Mouse (Mus musculus) midbrain, embryonic 16.5 days (tissue): Measurements from ENCODE around the gene Grin1. TPM values are rescaled to one million over a fixed set of nuclear protein-coding genes. Genes with fewer than 3 reads are reported as not detected.
A peak's percentile ranks its signal among the peaks of the same experiment; 100 is the strongest.

Source experiments
- ATAC-seq: fragments of 200-750 bp; cut with Nextera tagmentation; 2 replicates; pipeline ENCODE4 v1.8.0; 2017; ENCODE audit warnings: moderate TSS enrichment
- H3K27ac ChIP-seq: fragments of 300-500 bp; sonication (generic); 2 replicates; pipeline ENCODE4 v1.5.1; 2014; ENCODE audit warnings: mild to moderate bottlenecking, low read length, mixed read lengths
- H3K27me3 ChIP-seq: fragments of 300-500 bp; sonication (generic); 2 replicates; pipeline ENCODE4 v1.6.1; 2014; ENCODE audit warnings: low read depth, low read length, mixed read lengths; ENCODE audit not compliant: control insufficient read depth, insufficient read depth
- H3K36me3 ChIP-seq: fragments of 300-500 bp; sonication (generic); 2 replicates; pipeline ENCODE4 v1.6.1; 2014; ENCODE audit warnings: mild to moderate bottlenecking, low read length, moderate library complexity, mixed read lengths; ENCODE audit not compliant: control insufficient read depth, insufficient read depth
- H3K4me1 ChIP-seq: fragments of 300-500 bp; sonication (generic); 2 replicates; pipeline ENCODE4 v1.6.1; 2014; ENCODE audit warnings: mild to moderate bottlenecking, low read length, mixed read lengths; ENCODE audit not compliant: control insufficient read depth, insufficient read depth
- H3K4me2 ChIP-seq: fragments of 300-500 bp; sonication (generic); 2 replicates; pipeline ENCODE4 v1.6.1; 2014; ENCODE audit warnings: mild to moderate bottlenecking, low read length, mixed read lengths
- H3K4me3 ChIP-seq: fragments of 300-500 bp; sonication (generic); 2 replicates; pipeline ENCODE4 v1.5.1; 2014; ENCODE audit warnings: low read depth, mild to moderate bottlenecking, low read length, moderate library complexity, mixed read lengths
- H3K9ac ChIP-seq: fragments of 300-500 bp; sonication (generic); 2 replicates; pipeline ENCODE4 v1.6.1; 2014; ENCODE audit warnings: low read depth, low read length, mixed read lengths
- H3K9me3 ChIP-seq: fragments of 300-500 bp; sonication (generic); replicated peaks from 2 replicates; pipeline ENCODE4 v1.6.1; 2014; ENCODE audit warnings: mild to moderate bottlenecking, low read length, mixed read lengths; ENCODE audit not compliant: control insufficient read depth, poor library complexity, severe bottlenecking
- WGBS: fragments of 180-500 bp; shearing (Covaris S2); extraction: QIAGEN DNeasy Blood & Tissue Kit; methylation state at CpG from one replicate; pipeline ENCODE4 v1.1.7; 2014; 5-methylcytosine and 5-hydroxymethylcytosine counted together
- polyA plus RNA-seq: library from polyadenylated mRNA; unstranded; fragments of >200 nt; fragmentation: Nextera tagmentation; extraction: Ambion mirVana; gene quantifications from 2 replicates; pipeline ENCODE4 v1.2.1, GENCODE M21; 2015

The Grin1 gene
- polyA plus RNA-seq, 1 experiment from 2014 or later, result 52.7 TPM

DNA sequence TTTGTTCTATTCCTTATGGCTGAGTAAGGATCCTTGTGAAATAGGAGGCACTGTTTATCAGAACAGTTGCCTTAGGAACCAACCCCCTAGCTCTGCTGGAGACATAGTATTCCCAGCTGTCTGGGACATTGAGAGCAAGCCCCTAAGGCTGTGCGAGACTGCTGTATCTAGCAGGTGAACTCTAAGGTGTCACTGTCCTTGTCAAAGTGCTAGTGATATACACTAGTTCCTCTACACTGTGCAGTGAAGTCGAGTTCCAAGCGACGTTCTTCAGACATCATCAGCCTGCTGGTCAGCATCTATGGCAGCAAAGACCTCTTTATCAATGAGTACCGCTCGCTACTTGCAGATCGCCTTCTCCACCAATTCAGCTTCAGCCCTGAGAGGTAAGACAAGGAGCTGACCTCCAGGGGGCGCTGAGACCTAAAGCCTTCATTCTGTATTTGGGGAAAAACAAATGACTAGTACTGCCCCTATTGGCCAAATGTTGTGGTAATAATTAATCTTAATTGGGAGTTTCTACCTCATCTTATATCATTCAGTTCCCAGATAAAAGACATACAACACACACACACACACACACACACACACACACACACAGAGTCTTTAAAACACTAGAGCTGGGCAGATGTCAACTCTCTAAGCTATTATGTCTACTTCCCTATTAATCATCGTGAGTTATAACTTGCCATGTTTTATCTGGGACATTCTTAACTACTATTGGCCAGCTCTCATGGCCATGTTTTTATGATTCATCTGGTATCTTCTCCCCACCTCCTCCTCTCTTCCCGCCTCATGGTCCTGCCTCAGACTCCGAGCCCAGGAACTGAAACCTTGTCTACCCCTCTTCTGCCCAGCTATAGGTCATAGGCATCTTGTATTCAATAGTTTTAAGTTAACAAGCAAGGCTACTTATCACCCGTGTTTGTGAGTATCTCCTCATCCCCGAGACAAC, 39.8 kb downstream of the Grin1 start:
- H3K4me3 ChIP-seq, result no peak overlapping the region
- H3K4me2 ChIP-seq, result no peak overlapping the region
- 0 out of 2 replicates have a peak, but pooled peaks cover 2% of the 10 kb centered on the region for H3K4me1 ChIP-seq
- H3K9me3 ChIP-seq, result no peaks in the 10 kb centered on the region
- ATAC-seq, result peak; percentile 51
- no peak overlapping the region for H3K9ac ChIP-seq
- WGBS, result 62% methylated on average over 13 of the region's 13 CpGs
- H3K27ac ChIP-seq, result no peak overlapping the region
- H3K27me3 ChIP-seq, result no peaks in the 10 kb centered on the region
- H3K36me3 ChIP-seq, result peaks cover 48% of the 10 kb centered on the region

DNA sequence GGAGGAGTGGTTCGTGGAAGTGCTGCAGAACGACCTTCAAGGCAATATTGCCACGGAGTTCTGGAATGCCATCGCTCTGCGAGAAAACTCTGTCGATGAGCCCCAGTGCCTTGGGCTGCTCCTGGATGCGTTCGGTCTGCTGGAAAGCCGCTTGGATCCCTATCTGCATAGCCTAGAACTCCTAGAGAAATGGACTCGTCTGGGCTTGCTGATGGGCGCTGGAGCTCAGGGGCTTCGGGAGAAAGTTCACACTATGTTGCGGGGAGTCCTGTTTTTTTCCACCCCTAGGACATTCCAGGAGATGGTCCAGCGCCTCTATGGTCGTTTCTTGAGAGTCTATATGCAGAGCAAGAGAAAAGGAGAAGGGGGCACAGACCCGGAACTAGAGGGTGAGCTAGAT, 46.0 kb downstream of the Grin1 start:
- Histone ChIP-seq H3K27ac (peak overlapping the region; percentile 73), H3K4me1 (peaks cover 28% of the 10 kb centered on the region), H3K36me3 (peaks cover 28% of the 10 kb centered on the region), H3K4me3 (peak overlapping the region; percentile 89), H3K9ac (peak overlapping the region; percentile 94), H3K4me2 (peak overlapping the region; percentile 99), H3K9me3 (no peaks in the 10 kb centered on the region), H3K27me3 (no peaks in the 10 kb centered on the region)
- WGBS, result 42% methylated on average over 16 of the region's 16 CpGs
- no peak for ATAC-seq

DNA sequence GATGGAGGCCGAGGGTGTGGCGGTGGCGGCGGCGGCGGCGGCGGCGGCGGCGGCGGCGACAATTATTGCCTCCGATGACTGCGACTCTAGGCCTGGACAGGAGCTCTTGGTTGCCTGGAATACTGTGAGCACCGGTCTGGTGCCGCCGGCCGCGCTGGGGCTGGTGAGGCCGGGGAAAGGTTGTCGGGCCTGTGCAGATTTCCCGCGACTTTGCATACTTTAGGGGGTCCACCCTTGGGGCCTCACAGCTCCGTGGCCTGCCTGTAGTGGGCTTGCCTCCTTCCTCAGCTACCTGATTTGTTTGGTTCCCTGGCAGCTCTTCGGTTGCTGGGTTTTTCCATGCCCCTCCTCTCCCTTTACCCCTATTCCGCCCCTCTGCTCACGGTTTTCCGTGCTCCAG, 46.5 kb downstream of the Grin1 start:
- Histone ChIP-seq H3K9me3 (no peaks in the 10 kb centered on the region), H3K4me2 (peak overlapping the region; percentile 99), H3K4me3 (peak overlapping the region; percentile 89), H3K36me3 (peaks cover 23% of the 10 kb centered on the region), H3K27ac (peak overlapping the region; percentile 73), H3K27me3 (no peaks in the 10 kb centered on the region), H3K9ac (peak overlapping the region; percentile 94), H3K4me1 (peaks cover 29% of the 10 kb centered on the region)
- ATAC-seq, result peak; percentile 72
- WGBS, result under 1% methylated on average over 29 of the region's 29 CpGs

DNA sequence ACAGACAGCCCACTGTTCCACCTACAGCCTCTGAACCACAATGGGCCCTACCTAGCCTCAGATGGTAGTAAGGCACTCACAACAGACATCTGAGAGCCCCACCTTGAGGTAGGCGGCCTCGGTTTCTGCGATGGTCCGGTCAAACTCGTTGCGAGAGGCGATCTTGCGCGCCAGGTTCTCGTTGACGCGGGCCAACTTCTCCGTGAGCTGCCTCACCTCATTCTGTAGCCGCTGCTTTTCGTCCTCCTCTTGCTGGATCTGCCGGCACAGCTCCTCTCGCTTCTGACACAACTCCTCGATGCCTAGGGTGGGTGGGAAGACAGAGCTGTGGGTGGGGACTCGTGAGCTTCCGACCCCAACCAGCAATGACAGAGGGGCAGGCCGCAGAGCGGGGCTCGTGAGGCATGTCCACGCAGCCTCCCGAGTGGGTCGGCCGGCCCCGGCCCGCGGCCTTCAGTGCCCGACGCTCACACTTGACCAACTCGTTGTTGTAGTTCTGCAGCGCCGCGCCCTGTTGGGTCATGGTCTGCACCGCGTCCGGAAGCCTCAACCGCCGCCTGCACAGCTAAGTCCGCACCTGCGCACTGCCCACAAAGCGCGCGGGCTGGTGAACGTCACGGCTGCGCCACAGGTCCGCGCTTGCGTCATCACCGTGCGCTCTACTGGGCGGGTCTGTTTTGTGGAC, 47.0 kb downstream of the Grin1 start, which contains the start of the genes Ssna1 and Anapc2:
Gene Ssna1, minus strand, starts transcription at position 612 of the 685 bp plus-strand sequence.
Gene Anapc2, plus strand, starts transcription at position 652 of the 685 bp plus-strand sequence.
- under 1% methylated on average over 55 of the region's 55 CpGs for WGBS
- Histone ChIP-seq H3K4me1 (peaks cover 34% of the 10 kb centered on the region), H3K27ac (peak within 1 kb of the TSS; percentile 73), H3K9ac (peak within 1 kb of the TSS; percentile 94), H3K4me3 (peak within 1 kb of the TSS; percentile 89), H3K27me3 (no peaks in the 10 kb centered on the region), H3K36me3 (peaks cover 22% of the 10 kb centered on the region), H3K4me2 (peak within 1 kb of the TSS; percentile 99), H3K9me3 (no peaks in the 10 kb centered on the region)
- peak; percentile 94 for ATAC-seq

DNA sequence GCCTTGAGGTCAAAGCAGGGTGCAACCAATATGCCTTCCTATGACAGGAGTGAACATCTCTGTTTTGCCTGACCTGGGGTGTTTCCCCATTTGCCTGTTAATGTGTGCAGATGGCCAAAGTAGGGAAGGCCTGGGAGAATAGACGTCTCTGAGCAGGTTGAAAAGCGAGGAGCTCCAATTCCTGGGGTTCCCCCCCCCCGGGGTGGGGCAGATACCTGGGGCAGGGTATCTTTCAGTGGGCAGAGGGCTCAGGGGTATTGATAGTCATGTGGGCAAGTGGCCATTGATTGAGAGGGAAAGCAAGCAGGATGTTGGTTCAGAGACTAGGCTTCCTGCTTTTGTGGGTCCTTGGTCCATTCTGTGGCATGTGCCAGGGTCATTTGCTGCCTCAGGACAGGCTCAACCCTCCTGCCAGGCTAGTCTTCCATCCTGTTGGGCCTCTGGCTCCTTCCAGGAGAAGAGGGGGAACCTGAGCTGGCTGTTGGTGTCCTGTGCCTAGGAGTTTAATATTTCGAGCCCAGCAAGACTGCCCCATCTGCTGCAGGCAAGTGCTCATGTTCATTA, 51.2 kb downstream of the Grin1 start:
- 73% methylated on average over 4 of the region's 4 CpGs for WGBS
- H3K9ac ChIP-seq, result no peak overlapping the region
- no peak overlapping the region for H3K4me2 ChIP-seq
- no peak overlapping the region for H3K27ac ChIP-seq
- no peaks in the 10 kb centered on the region for H3K9me3 ChIP-seq
- no peak overlapping the region for H3K4me3 ChIP-seq
- no peak for ATAC-seq
- H3K4me1 ChIP-seq, result peaks cover 59% of the 10 kb centered on the region
- peaks cover 5% of the 10 kb centered on the region; the same call in 1 of the 2 replicates for H3K36me3 ChIP-seq
- H3K27me3 ChIP-seq, result peaks cover 6% of the 10 kb centered on the region

DNA sequence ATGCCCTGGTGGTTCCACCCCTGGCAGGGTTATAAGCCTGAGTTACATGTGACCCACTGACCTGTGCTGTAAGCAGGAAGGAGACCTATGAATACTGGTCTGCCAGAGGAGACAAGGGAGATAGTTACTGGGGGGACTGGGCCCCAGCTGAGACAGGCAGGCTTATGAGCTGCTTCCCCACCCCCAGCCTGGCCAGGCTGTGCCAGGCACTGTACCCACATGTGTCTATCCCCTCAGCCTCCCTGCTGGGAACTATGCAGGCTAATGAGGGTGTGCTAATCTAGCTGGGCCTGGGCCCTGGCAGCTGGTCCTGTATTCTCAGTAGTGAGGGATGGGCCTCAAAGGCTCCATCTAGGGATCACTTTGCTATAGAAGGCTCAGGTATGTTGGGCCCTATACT, 51.7 kb downstream of the Grin1 start:
- no peak for ATAC-seq
- no peak overlapping the region; the same call in 1 of the 2 replicates for H3K9ac ChIP-seq
- no peaks in the 10 kb centered on the region for H3K9me3 ChIP-seq
- peaks cover 6% of the 10 kb centered on the region for H3K27me3 ChIP-seq
- no peak overlapping the region for H3K4me2 ChIP-seq
- H3K27ac ChIP-seq, result no peak overlapping the region
- peaks cover 59% of the 10 kb centered on the region for H3K4me1 ChIP-seq
- H3K4me3 ChIP-seq, result no peak overlapping the region
- peaks cover 5% of the 10 kb centered on the region; the same call in 1 of the 2 replicates for H3K36me3 ChIP-seq

DNA sequence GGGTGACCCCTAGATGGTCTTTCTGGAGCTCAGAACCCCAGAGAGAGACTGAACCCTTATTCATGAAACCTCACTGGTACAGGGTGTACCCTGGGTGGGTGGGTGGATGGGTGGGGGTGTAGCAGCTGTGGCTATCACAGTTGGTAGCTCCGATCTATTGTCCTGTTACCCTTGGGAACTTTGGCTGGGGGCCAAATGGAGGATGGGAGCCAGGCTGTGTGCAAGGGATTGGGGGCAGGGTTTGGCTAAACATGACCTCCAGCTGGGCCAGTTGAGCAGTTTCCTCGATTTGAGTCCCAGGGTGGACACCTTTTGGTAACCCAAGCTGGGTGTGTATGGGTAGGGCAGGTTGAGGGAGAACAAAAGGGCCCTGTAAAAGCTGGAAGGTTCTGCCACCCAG, 52.3 kb downstream of the Grin1 start:
- WGBS, result 24% methylated on average over 2 of the region's 2 CpGs
- Histone ChIP-seq H3K27ac (no peak overlapping the region), H3K36me3 (peaks cover 5% of the 10 kb centered on the region; the same call in 1 of the 2 replicates), H3K9ac (peak overlapping the region; percentile 39; the same call in 1 of the 2 replicates), H3K9me3 (no peaks in the 10 kb centered on the region), H3K4me1 (peaks cover 62% of the 10 kb centered on the region), H3K27me3 (peaks cover 6% of the 10 kb centered on the region), H3K4me2 (peak overlapping the region; percentile 21; the same call in 1 of the 2 replicates), H3K4me3 (no peak overlapping the region)
- ATAC-seq, result no peak

DNA sequence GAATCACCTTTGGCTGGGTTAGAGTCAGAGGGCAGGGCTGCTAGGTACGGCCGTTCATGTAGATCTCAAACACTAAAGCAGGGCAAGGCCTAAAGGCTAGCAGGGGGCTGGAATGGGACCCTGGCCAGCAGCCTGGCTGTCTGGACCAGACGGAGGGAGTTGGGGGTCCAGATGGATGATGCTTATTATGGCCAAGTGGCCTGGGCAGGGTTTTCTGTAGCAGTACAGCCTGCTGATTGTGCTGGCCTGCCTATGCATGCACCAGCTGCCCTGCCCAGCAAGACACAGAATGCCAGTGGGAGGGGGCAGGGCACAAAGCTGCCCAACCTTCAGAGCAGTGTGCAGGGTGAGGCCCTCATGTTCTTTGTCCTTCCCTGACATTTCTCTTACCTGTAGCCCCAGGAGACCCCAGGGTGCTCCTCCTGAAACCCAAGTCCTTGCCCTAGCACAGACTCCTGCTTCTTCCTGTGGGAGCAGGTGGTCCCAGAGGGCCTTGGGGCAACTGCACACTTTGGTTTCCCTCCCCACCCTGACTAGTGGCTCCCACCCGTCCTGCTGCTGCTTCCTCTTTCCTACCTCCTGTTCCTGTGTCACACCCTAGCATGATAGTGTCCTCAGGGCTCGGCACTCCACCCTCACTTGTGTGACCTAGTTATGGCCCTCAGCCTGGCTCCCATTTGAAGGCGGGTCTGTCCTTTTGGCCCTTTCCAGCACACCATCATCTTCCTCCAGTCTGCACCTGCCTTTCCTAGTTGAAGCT, 52.9 kb downstream of the Grin1 start:
- ATAC-seq, result no peak
- H3K27ac ChIP-seq, result no peak overlapping the region
- 0 out of 2 replicates have a peak overlapping the region, but pooled peaks have one; percentile 0 for H3K4me3 ChIP-seq
- WGBS, result 61% methylated on average over 6 of the region's 6 CpGs
- peaks cover 5% of the 10 kb centered on the region; the same call in 1 of the 2 replicates for H3K36me3 ChIP-seq
- peaks cover 57% of the 10 kb centered on the region for H3K4me1 ChIP-seq
- H3K9ac ChIP-seq, result peak overlapping the region; percentile 39
- H3K9me3 ChIP-seq, result no peaks in the 10 kb centered on the region
- peak overlapping the region; percentile 100 for H3K4me2 ChIP-seq
- H3K27me3 ChIP-seq, result peaks cover 6% of the 10 kb centered on the region
